Mouse (Mus musculus): Measurements from ENCODE around the gene Zdhhc17.

Zdhhc17 gene

GRCm38 (mm10) chr10:110920368-110920950, 89.5 kb downstream of the Zdhhc17 start:
- DNase-seq (ENCODE audit: low spot score) = no peak

GRCm38 (mm10) chr10:110919531-110920343, 90.2 kb downstream of the Zdhhc17 start, which contains the start of gene Csrp2:
Gene Csrp2 (plus strand): TSS chr10:110919789.
- peak; percentile 72 for DNase-seq (ENCODE audit: low spot score)

GRCm38 (mm10) chr10:110918414-110919391, 91.2 kb downstream of the Zdhhc17 start:
- no peak for DNase-seq (ENCODE audit: low spot score)

- DNase-seq (ENCODE audit: low spot score) = no peak
These were observed 92.4 kb downstream of the Zdhhc17 start for GRCm38 (mm10) chr10:110917521-110917920.

- DNase-seq (ENCODE audit: low spot score) = no peak
These were observed 93.1 kb downstream of the Zdhhc17 start for GRCm38 (mm10) chr10:110916666-110917344.

GRCm38 (mm10) chr10:110903862-110904261, 106.1 kb downstream of the Zdhhc17 start:
- no peak for DNase-seq (ENCODE audit: low spot score)

GRCm38 (mm10) chr10:110899744-110900501, 110.0 kb downstream of the Zdhhc17 start:
- no peak for DNase-seq (ENCODE audit: low spot score)

Measured in urinary bladder, postnatal 10 days (tissue).